Mouse (Mus musculus) brain, adult 2 months (tissue): ENCODE data around the gene Tldc2.

Source experiments
- DNase-seq: peaks from one replicate; pipeline ENCODE4 v3.0.0; 2011; ENCODE audit warnings: low read depth, low spot score

Tldc2 gene

GRCm38 (mm10) chr2:157127370-157127769 is 40.5 kb downstream of the Tldc2 start:
- DNase-seq: no peak

- DNase-seq: peak; percentile 43
These were observed 41.2 kb downstream of the Tldc2 start for GRCm38 (mm10) chr2:157128072-157128471.

DNA sequence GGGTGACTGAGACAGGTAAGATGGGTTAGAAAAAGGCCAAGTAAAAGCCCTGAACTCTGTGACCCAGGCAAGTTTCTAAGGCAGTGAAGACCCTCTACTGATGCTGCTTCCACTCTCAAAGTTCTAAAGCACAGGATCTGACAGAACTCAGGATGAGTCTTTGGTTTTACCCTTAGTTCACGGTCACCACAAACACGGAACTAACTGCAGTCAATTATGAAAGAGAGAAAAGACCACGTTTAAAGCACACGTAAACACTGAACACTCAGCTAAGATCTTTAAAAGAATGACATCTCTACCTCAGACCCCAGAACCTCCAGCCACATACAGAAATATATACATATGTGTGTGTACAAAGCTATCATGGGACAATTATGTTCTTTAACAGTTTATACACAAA is 42.2 kb downstream of the Tldc2 start:
- no peak for DNase-seq

GRCm38 (mm10) chr2:157129601-157130164 is 42.8 kb downstream of the Tldc2 start:
- DNase-seq: no peak

DNA sequence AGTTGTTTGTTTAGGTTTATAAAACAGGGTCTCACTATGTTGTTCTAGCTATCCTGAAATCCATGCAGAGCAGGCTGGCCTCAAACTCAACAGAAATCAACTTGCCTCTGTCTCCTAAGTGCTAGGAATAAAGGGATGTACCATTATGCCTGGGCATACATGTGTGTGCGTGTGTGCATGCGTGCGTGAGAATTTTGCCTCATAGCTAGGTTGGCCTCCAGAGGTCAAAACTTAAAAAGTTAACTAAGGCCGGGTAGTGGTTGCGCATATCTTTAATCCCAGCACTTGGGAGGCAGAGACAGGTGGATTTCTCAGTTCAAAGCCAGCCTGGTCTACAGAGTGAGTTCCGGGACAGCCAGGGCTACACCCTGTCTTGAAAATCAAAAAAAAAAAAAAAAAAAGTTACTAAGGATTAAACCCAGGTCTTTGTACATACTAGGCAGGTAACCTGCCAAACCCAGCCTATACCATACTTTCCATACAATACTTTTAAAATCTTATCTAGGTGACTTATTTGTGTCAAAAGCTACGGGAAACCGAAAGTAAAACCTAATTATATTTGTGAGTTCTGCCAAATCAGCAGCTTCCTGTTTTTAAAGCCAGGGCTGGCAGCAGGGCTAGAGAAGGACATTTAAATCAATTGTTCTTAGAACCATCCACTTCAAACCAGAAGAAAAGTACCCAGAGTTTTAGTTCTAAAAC is 44.1 kb downstream of the Tldc2 start:
- DNase-seq: no peak

- no peak for DNase-seq
These were observed 45.2 kb downstream of the Tldc2 start for GRCm38 (mm10) chr2:157132086-157132485.

- no peak for DNase-seq
These were observed 46.1 kb downstream of the Tldc2 start for GRCm38 (mm10) chr2:157132686-157133540.

GRCm38 (mm10) chr2:157133769-157134478 is 47.1 kb downstream of the Tldc2 start:
- DNase-seq: no peak

- no peak for DNase-seq
These were observed 47.6 kb downstream of the Tldc2 start for GRCm38 (mm10) chr2:157134479-157134931.

GRCm38 (mm10) chr2:157135014-157135413 is 48.2 kb downstream of the Tldc2 start, which contains the start of gene Samhd1:
Gene Samhd1, minus strand, starts transcription at chr2:157135265.
- DNase-seq: peak; percentile 96

GRCm38 (mm10) chr2:157135529-157136120 is 48.8 kb downstream of the Tldc2 start:
- no peak for DNase-seq

DNA sequence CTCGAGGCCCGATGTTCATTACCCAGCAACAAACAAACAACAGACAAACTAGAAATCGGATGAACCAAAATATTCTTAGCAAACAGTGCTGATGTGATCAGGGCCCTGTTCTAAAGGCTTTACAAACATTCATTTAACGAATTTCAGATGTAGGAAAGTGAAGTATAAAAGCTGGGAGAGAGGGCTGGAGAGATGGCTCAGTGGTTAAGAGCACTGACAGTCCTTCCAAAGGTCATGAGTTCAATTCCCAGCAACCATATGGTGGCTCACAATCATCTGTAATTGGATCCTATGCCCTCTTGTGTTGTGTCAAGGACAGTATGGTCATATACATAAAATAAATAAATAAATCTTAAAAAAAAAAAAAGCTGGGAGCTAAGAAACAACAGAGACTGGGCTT is 49.3 kb downstream of the Tldc2 start:
- no peak for DNase-seq

- DNase-seq: no peak
These were observed 49.8 kb downstream of the Tldc2 start for GRCm38 (mm10) chr2:157136646-157137045.

- no peak for DNase-seq
These were observed 51.3 kb downstream of the Tldc2 start for GRCm38 (mm10) chr2:157137959-157138731.

- DNase-seq: no peak
These were observed 52.0 kb downstream of the Tldc2 start for GRCm38 (mm10) chr2:157138808-157139207.

GRCm38 (mm10) chr2:157139251-157139802 is 52.5 kb downstream of the Tldc2 start:
- DNase-seq: no peak

DNA sequence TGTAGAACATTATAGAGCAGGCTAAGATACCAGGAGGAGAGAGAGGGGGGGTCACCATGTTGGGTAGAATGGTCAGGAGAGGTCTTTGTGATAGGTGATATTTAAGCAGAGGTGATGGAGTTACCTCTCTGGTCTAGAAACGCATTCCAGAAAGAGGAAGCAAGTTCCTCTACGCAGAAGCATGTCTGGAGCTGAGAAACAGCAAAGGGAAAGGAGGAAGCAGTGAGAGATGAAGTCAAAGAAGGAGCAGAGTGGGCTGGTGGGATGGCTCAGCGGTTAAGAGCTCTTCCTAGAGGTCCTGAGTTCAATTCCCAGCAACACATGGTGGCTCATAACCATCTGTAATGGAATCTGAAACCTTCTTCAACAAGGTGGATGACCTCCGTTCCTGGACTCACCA is 55.1 kb downstream of the Tldc2 start:
- DNase-seq: no peak

DNA sequence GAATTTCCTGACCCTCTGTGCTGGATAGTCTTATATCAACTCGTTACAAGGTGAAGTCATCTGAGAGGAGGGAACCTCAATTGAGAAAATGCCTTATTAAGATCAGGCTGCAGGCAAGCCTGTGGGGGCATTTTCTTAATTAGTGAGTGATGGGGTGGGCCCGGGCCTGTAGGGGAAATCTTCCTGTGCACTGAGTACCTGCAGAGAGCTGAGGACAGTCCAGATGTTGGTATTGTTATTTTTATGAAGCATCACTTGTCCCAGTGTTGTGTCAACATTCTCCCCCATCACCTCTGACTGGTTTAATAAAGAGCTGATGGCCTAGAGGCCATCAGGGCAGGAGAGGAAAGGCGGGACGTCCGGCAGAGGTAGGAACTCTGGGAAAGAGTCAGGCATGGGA is 57.3 kb downstream of the Tldc2 start:
- DNase-seq: no peak

DNA sequence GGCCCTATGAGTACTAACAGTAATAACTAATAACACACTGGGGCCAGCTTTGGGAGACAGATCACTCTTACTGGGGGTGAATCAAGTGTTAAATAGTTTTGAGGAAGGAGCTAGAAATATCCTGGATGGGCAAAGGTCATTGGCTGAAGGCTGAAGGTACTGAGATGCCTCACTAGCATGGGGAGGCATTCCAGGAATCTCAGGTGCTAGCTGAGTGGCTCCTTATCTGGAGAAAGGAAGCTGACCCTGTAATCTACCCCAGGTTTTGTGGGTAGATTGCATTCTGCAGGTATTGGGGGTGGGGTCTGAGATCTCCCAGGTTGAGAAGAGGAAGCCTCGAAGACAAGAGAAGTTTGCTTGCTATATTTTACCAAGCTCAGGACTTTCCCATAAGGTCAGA is 58.3 kb downstream of the Tldc2 start:
- DNase-seq: no peak
